Mouse (Mus musculus): ENCODE data around the gene Mark4. TPM values are rescaled to one million over a fixed set of nuclear protein-coding genes. Genes with fewer than 3 reads are reported as not detected.

Mark4 gene
- 3.7 and 4.4 TPM in 2 replicates for polyA plus RNA-seq (2015; fragmentation: Nextera tagmentation; extraction: Ambion mirVana)

GRCm38 (mm10) chr7:19458591-19459111 lies at the start of gene Mark4:
Mark4 (minus strand) TSS chr7:19458821.
- peak; percentile 88 for ATAC-seq
- peaks cover 25% of the 10 kb centered on the region for H3K4me1 ChIP-seq (ENCODE audit: control insufficient read depth, insufficient read depth, low read length)
- H3K4me2 ChIP-seq (ENCODE audit: low read depth, low read length) = peak within 1 kb of the TSS; percentile 87
- no peaks in the 10 kb centered on the region for H3K9me3 ChIP-seq (ENCODE audit: control insufficient read depth, low read length)
- no peaks in the 10 kb centered on the region for H3K27me3 ChIP-seq (replicated peaks; ENCODE audit: control insufficient read depth, insufficient read depth, low read length)
- H3K36me3 ChIP-seq (ENCODE audit: control insufficient read depth, insufficient read depth, low read length) = peaks cover 3% of the 10 kb centered on the region
- peak within 1 kb of the TSS; percentile 70 for H3K27ac ChIP-seq (ENCODE audit: low read length)
- WGBS = under 1% methylated on average over 27 of the region's 42 CpGs
- H3K9ac ChIP-seq (ENCODE audit: low read depth, low read length) = peak within 1 kb of the TSS; percentile 90
- H3K4me3 ChIP-seq (ENCODE audit: low read length) = peak within 1 kb of the TSS; percentile 93

GRCm38 (mm10) chr7:19507612-19507981 lies 49.0 kb upstream of the Mark4 start:
- Histone ChIP-seq H3K27me3 (replicated peaks; ENCODE audit: control insufficient read depth, insufficient read depth, low read length) (no peaks in the 10 kb centered on the region), H3K4me1 (ENCODE audit: control insufficient read depth, insufficient read depth, low read length) (peaks cover 17% of the 10 kb centered on the region), H3K36me3 (ENCODE audit: control insufficient read depth, insufficient read depth, low read length) (no peaks in the 10 kb centered on the region), H3K9me3 (ENCODE audit: control insufficient read depth, low read length) (no peaks in the 10 kb centered on the region), H3K27ac (ENCODE audit: low read length) (no peak overlapping the region; the same call in 1 of the 2 replicates), H3K4me2 (ENCODE audit: low read depth, low read length) (peak overlapping the region; percentile 97), H3K9ac (ENCODE audit: low read depth, low read length) (peak overlapping the region; percentile 81), H3K4me3 (ENCODE audit: low read length) (peak overlapping the region; percentile 78)
- ATAC-seq = no peak
- WGBS = 4% methylated on average over 18 of the region's 18 CpGs

GRCm38 (mm10) chr7:19506969-19507611 lies 48.5 kb upstream of the Mark4 start:
- Histone ChIP-seq H3K36me3 (ENCODE audit: control insufficient read depth, insufficient read depth, low read length) (no peaks in the 10 kb centered on the region), H3K9me3 (ENCODE audit: control insufficient read depth, low read length) (no peaks in the 10 kb centered on the region), H3K4me1 (ENCODE audit: control insufficient read depth, insufficient read depth, low read length) (peaks cover 17% of the 10 kb centered on the region), H3K27ac (ENCODE audit: low read length) (no peak overlapping the region), H3K4me3 (ENCODE audit: low read length) (peak overlapping the region; percentile 78), H3K4me2 (ENCODE audit: low read depth, low read length) (peak overlapping the region; percentile 97), H3K27me3 (replicated peaks; ENCODE audit: control insufficient read depth, insufficient read depth, low read length) (no peaks in the 10 kb centered on the region), H3K9ac (ENCODE audit: low read depth, low read length) (peak overlapping the region; percentile 81)
- no peak for ATAC-seq
- WGBS = 1% methylated on average over 71 of the region's 71 CpGs

- Histone ChIP-seq H3K4me2 (ENCODE audit: low read depth, low read length) (no peak overlapping the region), H3K36me3 (ENCODE audit: control insufficient read depth, insufficient read depth, low read length) (no peaks in the 10 kb centered on the region), H3K27me3 (replicated peaks; ENCODE audit: control insufficient read depth, insufficient read depth, low read length) (no peaks in the 10 kb centered on the region), H3K9me3 (ENCODE audit: control insufficient read depth, low read length) (no peaks in the 10 kb centered on the region), H3K9ac (ENCODE audit: low read depth, low read length) (no peak overlapping the region), H3K27ac (ENCODE audit: low read length) (no peak overlapping the region), H3K4me3 (ENCODE audit: low read length) (no peak overlapping the region), H3K4me1 (ENCODE audit: control insufficient read depth, insufficient read depth, low read length) (peaks cover 17% of the 10 kb centered on the region)
- ATAC-seq = no peak
- 48% methylated on average over 6 of the region's 6 CpGs for WGBS
Observed at GRCm38 (mm10) chr7:19506326-19506725, 47.7 kb upstream of the Mark4 start.

GRCm38 (mm10) chr7:19503481-19504068 lies 45.0 kb upstream of the Mark4 start:
- peak; percentile 10; the same call in 1 of the 2 replicates for ATAC-seq
- H3K9ac ChIP-seq (ENCODE audit: low read depth, low read length) = no peak overlapping the region
- H3K36me3 ChIP-seq (ENCODE audit: control insufficient read depth, insufficient read depth, low read length) = no peaks in the 10 kb centered on the region
- peaks cover 15% of the 10 kb centered on the region for H3K4me1 ChIP-seq (ENCODE audit: control insufficient read depth, insufficient read depth, low read length)
- no peak overlapping the region for H3K4me3 ChIP-seq (ENCODE audit: low read length)
- no peak overlapping the region for H3K27ac ChIP-seq (ENCODE audit: low read length)
- H3K9me3 ChIP-seq (ENCODE audit: control insufficient read depth, low read length) = no peaks in the 10 kb centered on the region
- no peak overlapping the region for H3K4me2 ChIP-seq (ENCODE audit: low read depth, low read length)
- WGBS = 31% methylated on average over 5 of the region's 5 CpGs
- no peaks in the 10 kb centered on the region for H3K27me3 ChIP-seq (replicated peaks; ENCODE audit: control insufficient read depth, insufficient read depth, low read length)

- no peak for ATAC-seq
- Histone ChIP-seq H3K27ac (ENCODE audit: low read length) (no peak overlapping the region), H3K9ac (ENCODE audit: low read depth, low read length) (no peak overlapping the region), H3K4me3 (ENCODE audit: low read length) (no peak overlapping the region), H3K36me3 (ENCODE audit: control insufficient read depth, insufficient read depth, low read length) (no peaks in the 10 kb centered on the region), H3K4me2 (ENCODE audit: low read depth, low read length) (no peak overlapping the region), H3K27me3 (replicated peaks; ENCODE audit: control insufficient read depth, insufficient read depth, low read length) (no peaks in the 10 kb centered on the region), H3K9me3 (ENCODE audit: control insufficient read depth, low read length) (no peaks in the 10 kb centered on the region), H3K4me1 (ENCODE audit: control insufficient read depth, insufficient read depth, low read length) (peaks cover 3% of the 10 kb centered on the region; the same call in 1 of the 2 replicates)
- WGBS = 75% methylated on average over 4 of the region's 4 CpGs
Observed at GRCm38 (mm10) chr7:19501658-19502057, 43.0 kb upstream of the Mark4 start.

GRCm38 (mm10) chr7:19500420-19501363 lies 42.1 kb upstream of the Mark4 start:
- Histone ChIP-seq H3K4me2 (ENCODE audit: low read depth, low read length) (no peak overlapping the region), H3K4me1 (ENCODE audit: control insufficient read depth, insufficient read depth, low read length) (0 out of 2 replicates have a peak, but pooled peaks cover 2% of the 10 kb centered on the region), H3K9ac (ENCODE audit: low read depth, low read length) (no peak overlapping the region), H3K36me3 (ENCODE audit: control insufficient read depth, insufficient read depth, low read length) (no peaks in the 10 kb centered on the region), H3K9me3 (ENCODE audit: control insufficient read depth, low read length) (no peaks in the 10 kb centered on the region), H3K27ac (ENCODE audit: low read length) (no peak overlapping the region), H3K27me3 (replicated peaks; ENCODE audit: control insufficient read depth, insufficient read depth, low read length) (no peaks in the 10 kb centered on the region), H3K4me3 (ENCODE audit: low read length) (no peak overlapping the region)
- ATAC-seq = no peak
- 67% methylated on average over 12 of the region's 12 CpGs for WGBS

GRCm38 (mm10) chr7:19498326-19498725 lies 39.7 kb upstream of the Mark4 start:
- WGBS = 59% methylated on average over 4 of the region's 4 CpGs
- no peak for ATAC-seq
- Histone ChIP-seq H3K27me3 (replicated peaks; ENCODE audit: control insufficient read depth, insufficient read depth, low read length) (no peaks in the 10 kb centered on the region), H3K4me3 (ENCODE audit: low read length) (no peak overlapping the region), H3K4me2 (ENCODE audit: low read depth, low read length) (no peak overlapping the region), H3K36me3 (ENCODE audit: control insufficient read depth, insufficient read depth, low read length) (no peaks in the 10 kb centered on the region), H3K9me3 (ENCODE audit: control insufficient read depth, low read length) (no peaks in the 10 kb centered on the region), H3K27ac (ENCODE audit: low read length) (no peak overlapping the region), H3K4me1 (ENCODE audit: control insufficient read depth, insufficient read depth, low read length) (no peaks in the 10 kb centered on the region), H3K9ac (ENCODE audit: low read depth, low read length) (no peak overlapping the region)

GRCm38 (mm10) chr7:19496214-19496555 lies 37.6 kb upstream of the Mark4 start:
- Histone ChIP-seq H3K27ac (ENCODE audit: low read length) (no peak overlapping the region; the same call in 1 of the 2 replicates), H3K27me3 (replicated peaks; ENCODE audit: control insufficient read depth, insufficient read depth, low read length) (peaks cover 10% of the 10 kb centered on the region), H3K4me2 (ENCODE audit: low read depth, low read length) (no peak overlapping the region), H3K36me3 (ENCODE audit: control insufficient read depth, insufficient read depth, low read length) (no peaks in the 10 kb centered on the region), H3K4me3 (ENCODE audit: low read length) (no peak overlapping the region), H3K4me1 (ENCODE audit: control insufficient read depth, insufficient read depth, low read length) (peaks cover 4% of the 10 kb centered on the region), H3K9ac (ENCODE audit: low read depth, low read length) (no peak overlapping the region), H3K9me3 (ENCODE audit: control insufficient read depth, low read length) (no peaks in the 10 kb centered on the region)
- 75% methylated on average over 5 of the region's 5 CpGs for WGBS
- ATAC-seq = no peak
